Mouse (Mus musculus) lung, postnatal 0 days (tissue): ENCODE measurements around the gene C1qbp.

Source experiments
- CTCF ChIP-seq: IDR thresholded peaks from 2 replicates; pipeline ENCODE4 v1.5.1; 2016; ENCODE audit warnings: antibody characterized with exemption, mild to moderate bottlenecking
- EP300 ChIP-seq: IDR thresholded peaks from 2 replicates; pipeline ENCODE4 v1.6.1; 2016; ENCODE audit warnings: antibody characterized with exemption, mild to moderate bottlenecking, control low read depth

- TF ChIP-seq CTCF = no peak
- TF ChIP-seq EP300 = no peak
These were observed 20.9 kb upstream of the C1qbp start for GRCm38 (mm10) chr11:71003611-71004315.
